Mouse (Mus musculus) embryo, embryonic 11.5 days (tissue): Measurements from ENCODE around the gene Cenpi.
"Not testable (repeated sequence)": the region's sequence is repeated elsewhere in the genome, so short reads cannot be mapped to it uniquely, and the experiment has no call there.

ENCODE experiments used
- DNase-seq: peaks from one replicate; pipeline ENCODE4 v3.0.0-alpha.2; 2012; ENCODE audit warnings: low read depth, low spot score

Gene Cenpi

DNA sequence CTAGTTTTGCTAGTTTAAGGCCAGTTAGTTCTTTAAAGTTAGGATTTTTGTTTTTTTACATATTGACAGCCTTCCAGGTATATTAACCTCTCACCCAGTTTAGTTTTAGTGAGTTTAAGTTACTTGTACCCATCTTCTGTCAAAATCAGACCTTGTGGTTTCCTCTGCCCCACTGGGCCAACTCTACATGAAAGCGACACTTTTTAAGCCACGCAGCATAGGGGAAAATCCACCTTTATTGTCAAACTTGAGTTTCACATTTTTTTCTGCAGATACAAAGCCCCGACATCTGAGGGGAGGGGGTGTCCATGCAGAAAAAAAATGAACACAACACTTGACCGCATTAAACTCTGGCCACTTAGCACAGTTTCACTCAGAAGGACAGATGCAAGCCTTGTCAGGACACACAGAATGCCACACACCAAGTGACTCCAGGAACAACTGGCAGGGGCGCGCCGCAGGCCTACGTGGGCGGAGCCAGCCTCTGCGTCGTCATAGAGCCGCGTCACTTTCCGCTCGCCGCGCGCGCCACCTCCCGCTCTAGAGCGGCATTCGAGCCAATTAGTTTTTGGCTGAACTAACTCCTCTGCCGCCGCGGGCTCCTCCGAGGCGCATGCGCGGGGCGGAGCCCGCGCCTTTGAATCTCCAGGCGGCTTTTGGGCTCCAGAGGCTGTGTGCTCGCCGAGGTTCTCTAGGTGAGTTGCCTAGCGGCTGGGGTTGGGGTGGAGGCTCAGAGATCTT lies at the start of gene Cenpi:
Gene Cenpi, plus strand, starts transcription at position 551 of the 741 bp plus-strand sequence.
- peak; percentile 79 for DNase-seq

DNA sequence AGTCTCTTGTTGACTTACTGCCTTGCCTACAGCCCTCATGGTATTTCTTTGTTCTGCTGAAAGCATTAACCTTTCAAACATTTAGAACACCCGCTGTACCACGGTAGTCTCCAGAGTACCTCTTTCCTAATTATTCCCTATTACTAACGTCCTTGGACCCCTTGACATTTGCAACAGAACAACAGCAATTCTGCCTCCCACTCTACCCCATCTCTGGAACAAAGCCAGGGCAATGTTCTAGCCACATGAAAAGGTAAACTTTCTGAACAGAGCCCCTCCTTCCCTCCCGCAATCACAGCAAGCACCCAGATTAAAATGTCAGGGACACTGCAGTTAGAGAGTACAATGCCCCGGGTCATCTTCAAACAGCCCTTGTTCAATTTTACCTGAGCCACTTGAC lies 46.7 kb upstream of the Cenpi start:
- no peak for DNase-seq

DNA sequence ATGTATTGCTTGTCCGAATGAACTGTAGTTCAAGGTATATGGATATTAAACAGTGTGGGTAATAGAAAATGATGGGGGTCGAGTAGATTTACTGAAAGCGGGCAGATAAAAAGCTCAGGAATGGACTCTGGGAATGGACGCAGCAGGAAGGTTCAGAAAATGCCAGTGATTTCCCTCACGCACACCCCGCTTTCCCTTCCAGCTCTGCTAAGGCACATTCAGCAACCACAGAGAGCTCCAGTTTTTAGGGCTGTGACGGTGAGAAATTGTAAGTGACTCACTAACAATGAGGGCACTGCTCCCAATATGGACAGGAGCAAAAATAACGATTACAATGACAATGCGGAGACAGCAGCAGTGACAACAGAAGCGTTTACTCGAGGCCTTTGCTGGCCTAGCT lies 45.8 kb upstream of the Cenpi start:
- DNase-seq = no peak

- no peak for DNase-seq
Observed at GRCm38 (mm10) chrX:134275715-134276114, 32.2 kb upstream of the Cenpi start.

GRCm38 (mm10) chrX:134276275-134277160 lies 31.4 kb upstream of the Cenpi start, which contains the start of gene Trmt2b:
Gene Trmt2b, minus strand, starts transcription at chrX:134276984.
- DNase-seq = no peak

GRCm38 (mm10) chrX:134280531-134280930 lies 27.4 kb upstream of the Cenpi start:
- no peak for DNase-seq

- DNase-seq = no peak
Observed at GRCm38 (mm10) chrX:134285102-134285501, 22.8 kb upstream of the Cenpi start.

- no peak for DNase-seq
Observed at GRCm38 (mm10) chrX:134285791-134286190, 22.1 kb upstream of the Cenpi start.

DNA sequence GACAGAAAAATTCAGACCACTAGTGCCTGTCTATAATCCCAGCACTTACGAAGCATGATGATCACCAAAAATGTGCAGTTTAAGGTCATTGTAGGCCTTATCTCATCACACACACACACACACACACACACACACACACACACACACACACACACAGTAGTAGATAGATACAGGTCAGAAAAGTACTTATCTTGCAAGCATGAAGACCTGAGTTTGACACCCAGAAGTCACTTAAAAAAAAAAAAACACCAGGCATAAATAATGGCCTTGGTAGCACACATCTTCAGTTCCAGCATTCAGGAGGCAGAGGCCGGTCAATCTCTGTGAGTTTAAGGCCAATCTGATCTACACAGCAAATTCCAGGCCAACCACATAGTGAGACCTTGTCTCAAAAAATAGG lies 20.6 kb upstream of the Cenpi start:
- DNase-seq = no peak

- no peak for DNase-seq
Observed at GRCm38 (mm10) chrX:134296301-134296700, 11.6 kb upstream of the Cenpi start.

DNA sequence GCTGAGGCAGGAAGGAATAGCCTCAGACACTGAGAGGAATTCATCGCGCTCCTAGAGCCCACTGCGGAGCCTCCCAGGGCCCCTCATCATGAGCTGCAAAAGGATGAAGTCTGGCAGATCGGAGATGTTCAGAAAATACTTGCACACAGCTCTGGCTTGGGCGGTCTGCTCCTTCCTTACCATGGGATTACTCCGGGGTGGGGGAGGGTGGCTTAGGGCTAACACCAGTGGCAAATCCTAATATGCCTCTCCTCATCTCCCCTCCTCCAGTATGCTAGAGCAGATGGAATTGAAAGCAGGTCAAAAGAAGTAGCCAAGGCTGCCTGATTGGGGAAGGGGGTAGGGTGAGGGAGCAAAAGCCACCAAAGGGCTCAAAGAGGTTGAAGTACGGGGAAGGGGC lies 11.1 kb upstream of the Cenpi start:
- DNase-seq = no peak

DNA sequence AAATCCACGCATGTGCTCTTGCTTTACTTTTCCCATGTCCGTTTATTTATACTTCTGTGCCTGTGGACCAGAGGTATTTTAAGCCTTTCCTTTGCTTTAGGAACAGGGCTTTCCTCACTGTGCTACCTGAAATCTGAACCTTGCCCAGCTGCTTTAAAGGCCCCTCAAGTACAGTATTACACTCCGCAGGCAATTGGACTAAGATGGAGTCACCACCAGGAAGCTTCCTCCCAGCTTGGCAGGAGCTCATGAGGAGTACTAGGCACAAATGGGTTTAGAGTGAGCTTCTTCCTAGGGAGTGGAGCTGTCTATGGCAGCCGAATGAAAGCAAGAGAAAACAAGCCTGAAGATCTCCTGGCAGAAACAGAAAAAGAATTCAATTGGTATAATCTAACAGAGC lies 10.7 kb upstream of the Cenpi start:
- no peak for DNase-seq

- no peak for DNase-seq
Observed at GRCm38 (mm10) chrX:134300219-134300618, 7.7 kb upstream of the Cenpi start.

- DNase-seq = no peak
Observed at GRCm38 (mm10) chrX:134303287-134303686, 4.6 kb upstream of the Cenpi start.

GRCm38 (mm10) chrX:134308275-134308634 lies 371 bp downstream of the Cenpi start:
- DNase-seq = no peak

DNA sequence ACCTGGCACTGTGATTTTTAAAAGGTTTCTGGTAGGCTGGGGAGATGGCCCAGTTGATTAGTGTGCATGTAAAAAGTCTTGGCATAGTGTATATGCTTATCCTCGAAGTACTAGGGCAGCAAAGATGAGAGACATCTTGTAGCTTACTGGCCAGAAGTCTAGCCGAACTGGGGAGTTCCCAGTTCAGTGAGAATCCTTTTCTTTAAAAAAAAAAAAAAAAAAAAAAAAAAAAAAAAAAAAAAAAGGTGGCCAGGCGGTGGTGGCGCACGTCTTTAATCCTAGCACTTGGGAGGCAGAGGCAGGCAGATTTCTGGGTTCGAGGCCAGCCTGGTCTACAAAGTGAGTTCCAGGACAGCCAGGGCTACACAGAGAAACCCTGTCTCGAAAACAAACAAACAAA lies 3.3 kb downstream of the Cenpi start:
- DNase-seq = not testable (repeated sequence)

DNA sequence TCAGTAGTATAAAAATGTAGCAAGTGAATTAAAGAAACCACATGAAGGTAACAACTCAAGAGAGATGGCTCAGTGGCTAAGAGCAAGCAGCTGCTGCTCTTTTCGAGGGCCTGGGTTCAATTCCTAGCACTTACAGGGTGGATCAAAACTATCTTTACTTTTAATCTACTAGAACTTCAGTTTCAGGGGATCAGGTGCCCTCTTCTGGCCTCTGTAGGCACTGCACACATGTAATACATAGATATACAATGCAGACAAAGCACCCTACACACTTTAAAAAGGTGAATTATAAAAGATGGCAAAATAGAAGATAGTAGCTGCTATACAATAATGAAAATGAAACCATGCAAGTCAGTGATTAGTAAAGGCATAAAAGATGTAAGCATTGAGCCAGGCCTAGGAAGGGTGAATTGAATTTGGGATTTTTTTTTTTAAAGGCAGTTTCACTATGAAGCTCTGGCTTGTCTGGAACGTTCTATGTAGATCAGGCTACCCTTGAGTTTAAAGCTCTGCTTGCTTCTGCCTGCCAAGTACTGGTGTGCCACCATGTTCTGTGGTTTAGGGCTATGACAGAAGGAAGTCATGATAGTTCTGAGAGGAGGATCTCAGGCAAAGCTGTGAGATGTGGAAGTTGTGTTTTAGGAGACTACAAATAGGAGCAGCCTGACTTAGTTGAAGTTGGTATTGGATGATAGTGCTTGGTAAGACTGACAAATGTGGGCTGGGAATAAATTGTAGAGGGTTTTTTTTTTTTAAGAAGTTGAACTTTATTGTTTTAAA lies 11.5 kb downstream of the Cenpi start:
- no peak for DNase-seq

DNA sequence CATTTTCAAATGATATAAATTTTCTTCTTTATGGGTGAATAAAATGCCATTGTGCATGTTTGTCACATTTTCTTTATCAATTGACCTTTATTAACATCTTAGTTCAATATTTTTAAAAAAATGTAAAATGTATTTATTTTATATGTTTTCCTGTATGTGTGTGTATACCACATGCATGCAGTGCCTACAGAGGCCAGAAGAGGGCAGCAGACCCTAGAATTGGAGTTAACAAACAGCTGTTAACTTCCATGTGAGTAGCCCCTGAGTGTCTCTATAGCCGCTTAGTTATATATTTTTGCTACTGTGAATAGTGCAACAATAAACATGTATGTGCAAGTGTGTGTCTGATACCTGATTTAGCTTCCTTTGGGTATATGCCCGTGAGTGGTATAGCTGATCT lies 25.4 kb downstream of the Cenpi start:
- DNase-seq = no peak

GRCm38 (mm10) chrX:134342735-134343134 lies 34.9 kb downstream of the Cenpi start:
- no peak for DNase-seq

DNA sequence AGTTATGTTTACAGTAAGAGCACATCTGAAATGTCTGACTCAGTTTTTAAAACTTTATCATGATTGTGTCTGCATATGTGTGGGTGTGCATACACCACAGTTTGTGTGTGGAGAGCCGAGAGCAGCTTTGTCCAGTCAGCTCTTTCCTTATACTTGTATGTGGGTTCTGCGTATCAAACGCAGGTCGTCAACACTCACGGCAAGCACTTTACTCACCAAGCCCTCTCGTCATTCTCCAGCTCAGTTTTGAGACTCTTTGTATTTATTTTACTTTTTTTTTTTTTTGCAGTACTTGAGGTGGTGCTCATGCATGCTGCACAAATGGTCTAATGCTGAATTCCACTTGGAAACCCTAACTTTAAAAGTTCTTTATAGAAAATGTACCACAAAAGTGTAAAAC lies 42.3 kb downstream of the Cenpi start:
- no peak for DNase-seq

DNA sequence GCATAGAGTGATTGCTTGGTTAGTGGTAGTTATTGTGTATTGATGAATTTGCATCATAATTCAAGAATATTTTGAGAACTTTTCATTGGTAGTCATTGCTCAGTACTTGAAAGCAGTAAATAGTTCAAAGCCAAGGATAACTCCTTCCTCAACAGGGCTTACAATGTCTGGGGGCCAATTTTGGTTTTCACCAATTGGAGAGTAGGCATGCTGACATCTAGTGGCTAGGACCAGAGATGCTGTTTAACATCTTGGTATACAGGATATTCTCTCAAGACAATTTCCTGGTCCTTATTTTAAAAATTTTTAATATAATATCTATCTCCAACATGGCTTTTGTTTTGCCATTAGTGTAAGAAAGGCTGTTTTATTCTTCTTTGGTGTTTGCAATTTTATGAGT lies 46.0 kb downstream of the Cenpi start:
- DNase-seq = no peak

DNA sequence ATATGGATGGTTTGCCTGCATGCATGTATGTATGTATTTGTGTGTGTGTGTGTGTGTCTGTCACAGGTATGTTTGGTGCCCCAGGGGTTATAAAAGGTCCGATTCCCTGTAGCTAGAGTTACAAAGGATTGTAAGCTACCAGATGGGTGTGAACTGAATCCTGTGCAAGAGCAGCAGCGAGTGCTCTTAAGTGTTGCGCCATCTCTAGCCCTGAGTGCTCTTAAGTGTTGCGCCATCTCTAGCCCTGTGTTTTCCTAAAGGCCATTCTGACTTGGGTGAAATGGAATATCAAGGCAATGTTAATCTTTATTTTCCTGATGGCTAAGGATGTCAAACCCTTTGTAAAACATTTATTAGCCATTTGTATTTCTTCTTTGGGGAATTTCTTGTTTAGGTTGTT lies 51.5 kb downstream of the Cenpi start:
- DNase-seq = no peak
